Mouse (Mus musculus) activated CD4-positive, CD25-positive, alpha-beta regulatory T cell (primary cell): ENCODE results near the gene Lamtor3. TPM values are rescaled to one million over a fixed set of nuclear protein-coding genes. Genes with fewer than 3 reads are reported as not detected.

Source experiments
- polyA plus RNA-seq, 2 experiments: library from polyadenylated mRNA; unstranded; fragments of 100-300 nt; shearing (Covaris generic); gene quantifications; one replicate each; pipeline ENCODE4 v1.2.1; 2017

Gene Lamtor3
- polyA plus RNA-seq: 10 to 100 TPM; 70.8 to 76.7 TPM

GRCm38 (mm10) chr3:137918172-137918931 is at the start of gene Lamtor3:
Gene Lamtor3, plus strand, starts transcription at chr3:137918506.

Other genes with a start within 250 kb of the Lamtor3 start
- not detected for gene Gm21962, start 247.0 kb upstream of the Lamtor3 start, polyA plus RNA-seq
- gene H2afz, start 54.0 kb upstream of the Lamtor3 start, polyA plus RNA-seq: 1,000 to 10,000 TPM; 1,242 to 1,431 TPM
- 10 to 100 TPM in 1 of 2 experiments, 1 to 10 TPM in 1; 6.6 to 10.4 TPM for gene Dnajb14, start 50.8 kb upstream of the Lamtor3 start, polyA plus RNA-seq
- gene Dapp1, start 63.0 kb downstream of the Lamtor3 start, polyA plus RNA-seq: 100 to 1,000 TPM in 1 of 2 experiments, 10 to 100 TPM in 1; 89.7 to 113 TPM
- gene 1110002E22Rik, start 146.5 kb downstream of the Lamtor3 start, polyA plus RNA-seq: under 1 TPM in 1 of 2 experiments, not detected in 1; 0.34 TPM
- not detected for gene Gm5105, start 148.9 kb downstream of the Lamtor3 start, polyA plus RNA-seq
- gene Trmt10a, start 224.9 kb downstream of the Lamtor3 start, polyA plus RNA-seq: 1 to 10 TPM; 4.7 to 7.5 TPM
- gene Mttp, start 226.5 kb downstream of the Lamtor3 start, polyA plus RNA-seq: 1 to 10 TPM; 2.6 to 2.9 TPM